In the genomic region with DNA sequence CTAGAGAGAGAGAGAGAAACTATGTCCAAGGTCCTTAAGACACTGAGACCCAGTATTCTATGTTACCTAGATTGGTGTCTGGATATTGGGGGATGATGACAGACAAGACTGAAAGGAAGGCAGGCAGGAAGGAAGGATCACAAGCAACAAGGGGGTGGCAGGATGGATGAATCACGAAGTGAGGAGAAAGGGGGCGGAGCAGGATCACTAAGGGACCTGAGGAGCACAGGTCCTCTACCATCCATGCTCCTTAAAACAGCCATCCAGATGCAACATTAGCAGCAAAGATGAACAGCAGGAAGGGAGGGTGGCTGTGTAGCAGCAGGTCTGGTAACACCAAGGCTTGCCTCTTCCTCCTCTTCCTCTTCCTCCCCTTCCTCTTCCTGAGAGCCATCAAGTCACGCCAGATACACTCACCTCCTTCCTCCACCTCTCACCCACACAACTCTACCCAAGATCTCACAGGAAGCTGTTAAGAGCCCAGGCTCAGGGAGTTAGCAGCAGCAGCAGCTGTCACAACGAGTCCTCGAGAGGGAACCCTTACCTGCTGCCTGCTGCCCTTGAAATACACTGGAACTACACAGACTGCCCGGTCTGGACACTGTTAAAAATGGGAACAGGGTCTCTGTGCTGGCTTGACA, we compare ENCODE assay signal across 17 mouse cellular contexts. TPM values are rescaled to one million over a fixed set of nuclear protein-coding genes. Genes with fewer than 3 reads are reported as not detected.
DNase-seq lines count a peak whose midpoint lies in the region; ATAC-seq and TF ChIP-seq lines count a peak whose summit lies in the region.
"Had no signal": no experiment of that assay in that cellular context is flagged by ENCODE, and none has a peak within 500 bp of the region (broad histone marks: within the 10 kb centered on the region; RNA-seq: fewer than 3 reads in every experiment).

No protein-coding gene starts in this region.

- H3K4me3 ChIP-seq in midbrain, embryonic 10.5 days: no peak overlapping the region
- H3K4me3 ChIP-seq in midbrain, embryonic 15.5 days: no peak overlapping the region
- H3K4me3 ChIP-seq in MEL (ENCODE audit: control insufficient read depth in 1 of 2, insufficient read depth in 1 of 2, low read depth in 2 of 2, low read length in 2 of 2): peak overlapping the region; percentile 15 to 25; a peak in 3 of 4 replicates
- H3K4me3 ChIP-seq: forebrain, embryonic 10.5 days; layer of hippocampus, adult 2 months; lung, embryonic 15.5 days had no signal

- H3K27me3 ChIP-seq in midbrain, embryonic 10.5 days (ENCODE audit: low read depth, poor library complexity, severe bottlenecking): no peaks in the 10 kb centered on the region
- no peaks in the 10 kb centered on the region for H3K27me3 ChIP-seq in midbrain, embryonic 15.5 days (replicated peaks)
- no peaks in the 10 kb centered on the region for H3K27me3 ChIP-seq in MEL (ENCODE audit: control insufficient read depth in 1 of 2, insufficient read depth in 2 of 2, low read length in 2 of 2)
- H3K27me3 ChIP-seq: CH12.LX; lung, embryonic 15.5 days; Patski had no signal

- no peak for DNase-seq in midbrain, embryonic 10.5 days (ENCODE audit: low spot score)
- peak; percentile 70 for DNase-seq in MEL (ENCODE audit: low read depth, low spot score)
- DNase-seq in induced T-regulatory cell, adult 2 months (ENCODE audit: low read depth): peak; percentile 73
- peak; percentile 23 for DNase-seq in thymus, postnatal 25 days
- DNase-seq in adrenal gland, adult 2 months: no peak
- DNase-seq in right cerebral cortex, postnatal 36 days (ENCODE audit: low spot score in 2 of 2): no peak
- DNase-seq: adrenal gland, postnatal 14 days; cerebellum, postnatal 10 days; gastrocnemius, postnatal 36 days had no signal

- H3K4me1 ChIP-seq in midbrain, embryonic 10.5 days: peaks cover 8% of the 10 kb centered on the region; the same call in 1 of the 2 replicates
- H3K4me1 ChIP-seq in midbrain, embryonic 15.5 days: no peaks in the 10 kb centered on the region
- H3K4me1 ChIP-seq in MEL (ENCODE audit: control insufficient read depth in 1 of 2, insufficient read depth in 2 of 2, low read length in 2 of 2): peaks cover 10 to 14% of the 10 kb centered on the region in 2 experiments
- H3K4me1 ChIP-seq: forebrain, embryonic 10.5 days; lung, embryonic 15.5 days had no signal

- no peak for TF ChIP-seq CTCF in MEL (IDR thresholded peaks at IDR 0.05 in 2 of 3, conservative IDR thresholded peaks at IDR 0.05 in 1 of 3; ENCODE audit: control insufficient read depth in 1 of 3, insufficient read depth in 1 of 3, low read depth in 2 of 3, low read length in 3 of 3, poor library complexity in 1 of 3, severe bottlenecking in 1 of 3)

- no peak for ATAC-seq in midbrain, embryonic 15.5 days (replicated peaks)
- ATAC-seq: Patski had no signal

- WGBS in midbrain, embryonic 10.5 days: 87% methylated on average over 6 of the region's 6 CpGs
- WGBS in midbrain, embryonic 15.5 days: 85% methylated on average over 6 of the region's 6 CpGs

- H3K27ac ChIP-seq in midbrain, embryonic 10.5 days (replicated peaks): 0 out of 2 replicates have a peak overlapping the region, but pooled peaks have one; percentile 17
- H3K27ac ChIP-seq in midbrain, embryonic 15.5 days: no peak overlapping the region
- peak overlapping the region; percentile 73 for H3K27ac ChIP-seq in MEL (ENCODE audit: control insufficient read depth, low read depth, low read length)
- H3K27ac ChIP-seq: forebrain, embryonic 10.5 days; hindbrain, embryonic 14.5 days; lung, embryonic 15.5 days had no signal

- no peak for TF ChIP-seq POLR2A in MEL (IDR thresholded peaks at IDR 0.05; ENCODE audit: control insufficient read depth in 1 of 2, insufficient read depth in 1 of 2, low read depth in 1 of 2, low read length in 2 of 2, poor library complexity in 1 of 2)

- H3K4me2 ChIP-seq in midbrain, embryonic 15.5 days: no peak overlapping the region
- H3K4me2 ChIP-seq: hindbrain, embryonic 14.5 days; liver, embryonic 11.5 days; lung, embryonic 15.5 days had no signal

- H3K9ac ChIP-seq in midbrain, embryonic 15.5 days: no peak overlapping the region
- peak overlapping the region; percentile 41 for H3K9ac ChIP-seq in MEL (ENCODE audit: control insufficient read depth, low read depth, low read length, poor library complexity, severe bottlenecking)
- H3K9ac ChIP-seq: hindbrain, embryonic 14.5 days; lung, embryonic 15.5 days had no signal

- TF ChIP-seq EP300 in MEL (IDR thresholded peaks at IDR 0.05; ENCODE audit: low read depth in 1 of 2, low read length in 2 of 2): no peak; a peak in 1 of 4 replicates

- no peaks in the 10 kb centered on the region for H3K9me3 ChIP-seq in midbrain, embryonic 10.5 days (replicated peaks)
- no peaks in the 10 kb centered on the region for H3K9me3 ChIP-seq in midbrain, embryonic 15.5 days
- H3K9me3 ChIP-seq in MEL (replicated peaks; ENCODE audit: insufficient read depth, low read length): no peaks in the 10 kb centered on the region
- H3K9me3 ChIP-seq: forebrain, embryonic 10.5 days; lung, embryonic 15.5 days had no signal

- peak; percentile 0; the same call in 1 of the 2 replicates for TF ChIP-seq RAD21 in MEL (IDR thresholded peaks at IDR 0.05; ENCODE audit: low read depth, low read length)

- peaks cover 7% of the 10 kb centered on the region; the same call in 1 of the 2 replicates for H3K36me3 ChIP-seq in midbrain, embryonic 10.5 days
- H3K36me3 ChIP-seq in midbrain, embryonic 15.5 days (replicated peaks): no peaks in the 10 kb centered on the region
- H3K36me3 ChIP-seq in MEL (ENCODE audit: control insufficient read depth in 1 of 2, insufficient read depth in 2 of 2, low read length in 2 of 2): peaks cover 0 to 14% of the 10 kb centered on the region in 2 experiments; a peak in 2 of 4 replicates
- H3K36me3 ChIP-seq: lung, embryonic 15.5 days had no signal

- H3K79me2 ChIP-seq in MEL (ENCODE audit: control insufficient read depth, insufficient read depth, low read length, poor library complexity): no peaks in the 10 kb centered on the region

TF ChIP-seq in MEL, 35 proteins besides CTCF, POLR2A, EP300 and RAD21:
- no peak for TF ChIP-seq ZC3H11A (IDR thresholded peaks at IDR 0.05; ENCODE audit: low read depth, low read length)
- TF ChIP-seq MXI1 (IDR thresholded peaks at IDR 0.05; ENCODE audit: low read depth, low read length): 0 out of 2 replicates have a peak, but pooled peaks have one; percentile 20

RNA-seq across cellular contexts. Expression of a gene that starts 17.7 kb away (rescaled TPM):
- polyA plus RNA-seq in midbrain, embryonic 10.5 days (2016; fragmentation: Nextera tagmentation; extraction: Ambion mirVana): 7.2 and 7.7 TPM in 2 replicates
- polyA plus RNA-seq in midbrain, embryonic 15.5 days (2015; fragmentation: Nextera tagmentation; extraction: Ambion mirVana): 7.3 and 8.2 TPM in 2 replicates
- 3.6 and 4.7 TPM in 2 replicates for total RNA-seq in MEL (2012; rRNA removed)
- 1 to 10 TPM in 1 of 2 experiments, not detected in 1; 5.6 TPM for polyA plus RNA-seq in MEL (2012; ENCODE audit: insufficient read depth in 1 of 2, insufficient read length in 2 of 2, low read depth in 1 of 2, low replicate concordance in 2 of 2, missing spikeins in 1 of 2)
- 1 to 10 TPM; 7.4 to 10.0 TPM for total RNA-seq in adrenal gland, adult 2 months (2021)
- polyA plus RNA-seq in adrenal gland, adult 2 months (2012; rRNA removed): 9.2 and 11.1 TPM in 2 replicates

RNA-seq across cellular contexts. Expression of a gene that starts 46.1 kb away (rescaled TPM):
- polyA plus RNA-seq in midbrain, embryonic 10.5 days (2016; fragmentation: Nextera tagmentation; extraction: Ambion mirVana): 12.8 TPM in 2 replicates
- 14.1 and 16.7 TPM in 2 replicates for polyA plus RNA-seq in midbrain, embryonic 15.5 days (2015; fragmentation: Nextera tagmentation; extraction: Ambion mirVana)
- total RNA-seq in MEL (2012; rRNA removed): 2.7 TPM in 2 replicates
- polyA plus RNA-seq in MEL (2012; ENCODE audit: insufficient read depth in 1 of 2, insufficient read length in 2 of 2, low read depth in 1 of 2, low replicate concordance in 2 of 2, missing spikeins in 1 of 2): 1 to 10 TPM in 1 of 2 experiments, not detected in 1; 2.9 TPM
- total RNA-seq in adrenal gland, adult 2 months (2021): 10 to 100 TPM; 14.0 to 44.3 TPM
- 33.2 and 42.1 TPM in 2 replicates for polyA plus RNA-seq in adrenal gland, adult 2 months (2012; rRNA removed)

Comparison
In these comparisons a context has a peak if more than half of its experiments do, and no peak if none do; other contexts are left out.
1. DNase-seq: peak in MEL (single experiment), induced T-regulatory cell, adult 2 months (single experiment) and thymus, postnatal 25 days (single experiment); none in midbrain, embryonic 10.5 days (single experiment), adrenal gland, adult 2 months (single experiment) and right cerebral cortex, postnatal 36 days (0 of 2).
2. H3K4me3 ChIP-seq: peak in MEL (2 of 2); none in midbrain, embryonic 10.5 days (single experiment) and midbrain, embryonic 15.5 days (single experiment).